Mouse (Mus musculus) limb, embryonic 14.5 days (tissue): Measurements from ENCODE around the gene H1foo. TPM values are rescaled to one million over a fixed set of nuclear protein-coding genes. Genes with fewer than 3 reads are reported as not detected.

Source experiments
- ATAC-seq: fragments of 200-750 bp; cut with Nextera tagmentation; 2 replicates; pipeline ENCODE4 v1.8.0; 2017; ENCODE audit warnings: low read depth, moderate number of reproducible peaks, moderate TSS enrichment; ENCODE audit not compliant: low FRiP score
- DNase-seq: peaks from one replicate; pipeline ENCODE4 v3.0.0-alpha.2; 2015; ENCODE audit warnings: low spot score
- H3K27ac ChIP-seq: fragments of 300-500 bp; sonication (generic); replicated peaks from 2 replicates; pipeline ENCODE4 v1.5.1; 2014; ENCODE audit warnings: low read depth, mild to moderate bottlenecking, low read length, moderate library complexity, mixed read lengths
- H3K27me3 ChIP-seq: fragments of 300-500 bp; sonication (generic); 2 replicates; pipeline ENCODE4 v1.6.1; 2014; ENCODE audit warnings: low read length, mixed read lengths; ENCODE audit not compliant: control insufficient read depth, insufficient read depth
- H3K36me3 ChIP-seq: fragments of 300-500 bp; sonication (generic); 2 replicates; pipeline ENCODE4 v1.6.1; 2014; ENCODE audit warnings: mild to moderate bottlenecking, low read length, moderate library complexity, mixed read lengths; ENCODE audit not compliant: control insufficient read depth, insufficient read depth
- H3K4me1 ChIP-seq: fragments of 300-500 bp; sonication (generic); 2 replicates; pipeline ENCODE4 v1.6.1; 2014; ENCODE audit warnings: antibody characterized with exemption, low read length, mixed read lengths; ENCODE audit not compliant: control insufficient read depth, insufficient read depth
- H3K4me2 ChIP-seq: fragments of 300-500 bp; sonication (generic); replicated peaks from 2 replicates; pipeline ENCODE4 v1.6.1; 2014; ENCODE audit warnings: low read depth, mild to moderate bottlenecking, low read length, moderate library complexity; ENCODE audit not compliant: severe bottlenecking
- H3K4me3 ChIP-seq: fragments of 300-500 bp; sonication (generic); replicated peaks from 2 replicates; pipeline ENCODE4 v1.5.1; 2014; ENCODE audit warnings: low read length
- H3K9ac ChIP-seq: fragments of 300-500 bp; sonication (generic); 2 replicates; pipeline ENCODE4 v1.6.1; 2014; ENCODE audit warnings: mild to moderate bottlenecking, low read depth, low read length, moderate library complexity; ENCODE audit not compliant: severe bottlenecking
- H3K9me3 ChIP-seq: fragments of 300-500 bp; sonication (generic); 2 replicates; pipeline ENCODE4 v1.6.1; 2016; ENCODE audit warnings: low read length; ENCODE audit not compliant: control insufficient read depth
- POLR2A ChIP-seq: fragments of 200-500 bp; IDR thresholded peaks from 2 replicates; pipeline ENCODE4 v1.8.0; 2012; ENCODE audit warnings: inconsistent platforms, mild to moderate bottlenecking, moderate library complexity, borderline replicate concordance; ENCODE audit not compliant: insufficient read depth, insufficient read length; ENCODE audit errors: extremely low read depth
- WGBS: fragments of 180-500 bp; shearing (Covaris S2); extraction: QIAGEN DNeasy Blood & Tissue Kit; methylation state at CpG from one replicate; pipeline ENCODE4 v1.1.7; 2014; 5-methylcytosine and 5-hydroxymethylcytosine counted together
- polyA plus RNA-seq, 2 experiments: library from polyadenylated mRNA; depleted of rRNA in 1 of 2; stranded (reverse) in 1 of 2; unstranded in 1 of 2; fragments of >200 nt; fragmentation: Nextera tagmentation in 1 of 2; extraction: Ambion mirVana in 1 of 2; gene quantifications; 2 replicates each; pipeline versions ENCODE4 v1.2.1 to v1.2.3; 2012 to 2014

H1foo gene
- polyA plus RNA-seq, 2 experiments, result not detected

DNA sequence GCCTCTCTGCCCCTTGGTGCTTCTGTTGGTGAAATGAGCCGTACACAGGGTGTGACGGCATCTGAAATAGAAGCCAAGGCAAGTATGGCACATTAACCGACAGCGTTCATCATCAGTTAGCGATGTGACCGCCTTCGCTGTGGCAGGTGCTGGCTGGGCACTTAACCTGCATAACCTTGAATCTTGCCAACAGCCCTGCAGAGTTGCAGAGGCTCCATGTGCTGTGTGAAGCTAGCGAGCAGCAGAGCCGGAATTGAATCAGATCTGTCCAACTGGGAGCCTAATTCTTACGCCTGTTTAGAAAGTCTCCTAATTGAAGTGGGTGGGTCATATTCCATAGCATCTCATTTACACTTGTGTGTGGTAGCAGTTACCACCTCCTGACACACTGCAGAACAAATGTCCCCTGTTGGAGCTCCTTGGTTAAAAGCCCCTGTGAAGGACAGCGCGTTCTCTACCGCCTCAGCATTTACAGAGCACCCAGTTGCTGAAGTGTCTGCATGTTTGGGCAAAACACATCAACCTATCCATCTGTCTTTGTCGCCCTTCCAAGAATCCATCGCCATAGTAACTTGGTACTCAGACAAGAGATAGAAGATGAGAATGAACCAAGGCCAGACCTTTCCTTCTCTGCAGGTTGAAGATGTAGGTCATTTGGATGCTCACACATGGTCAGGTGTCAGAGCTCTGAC, 30.1 kb upstream of the H1foo start:
- no peak for TF ChIP-seq POLR2A
- Histone ChIP-seq H3K4me2 (no peak overlapping the region), H3K4me3 (no peak overlapping the region), H3K27ac (no peak overlapping the region), H3K9ac (no peak overlapping the region), H3K36me3 (peaks cover 7% of the 10 kb centered on the region; the same call in 1 of the 2 replicates), H3K27me3 (no peaks in the 10 kb centered on the region), H3K4me1 (no peaks in the 10 kb centered on the region), H3K9me3 (no peaks in the 10 kb centered on the region)
- ATAC-seq, result no peak
- DNase-seq, result no peak
- WGBS, result 87% methylated on average over 15 of the region's 15 CpGs

DNA sequence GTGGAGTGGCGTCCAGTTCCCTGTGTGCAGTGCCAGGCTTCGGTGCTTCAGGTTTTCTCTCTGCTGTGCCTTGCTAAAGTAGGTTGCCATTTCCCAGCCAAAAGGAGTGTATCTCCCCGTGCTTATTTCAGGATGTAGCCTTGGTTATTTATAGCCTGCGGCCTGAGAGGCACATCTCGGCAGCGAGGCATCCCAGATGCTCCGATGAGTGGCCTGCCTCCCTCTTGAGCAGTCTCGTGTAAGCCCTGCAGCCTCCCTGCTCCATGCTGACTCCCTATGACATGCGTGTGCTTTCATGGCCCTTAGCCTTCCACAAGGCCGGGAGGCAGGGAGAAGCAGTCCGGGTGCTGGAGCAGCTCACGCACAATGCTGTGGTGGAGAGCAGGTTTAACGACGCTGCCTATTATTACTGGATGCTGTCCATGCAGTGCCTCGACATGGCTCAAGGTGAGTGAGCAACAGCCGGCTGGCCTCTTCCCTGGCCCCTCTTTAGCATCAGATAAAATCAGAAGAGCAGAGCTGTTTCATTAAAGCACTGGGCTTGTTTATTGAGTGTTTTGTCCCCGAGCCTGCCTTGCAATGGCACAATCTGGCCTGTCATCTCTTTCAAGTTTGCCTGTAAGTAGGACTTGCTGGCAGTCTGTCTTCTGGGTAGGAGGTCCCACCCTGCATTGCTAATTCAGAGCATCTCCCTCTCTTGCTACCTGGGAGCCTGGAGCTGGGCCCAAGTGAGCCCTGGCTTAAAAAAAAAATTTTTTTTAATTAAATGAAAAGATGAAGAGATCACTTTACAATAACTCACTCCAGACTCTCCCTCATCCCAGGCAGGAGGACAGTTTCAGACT, 28.9 kb upstream of the H1foo start:
- no peak for TF ChIP-seq POLR2A

DNA sequence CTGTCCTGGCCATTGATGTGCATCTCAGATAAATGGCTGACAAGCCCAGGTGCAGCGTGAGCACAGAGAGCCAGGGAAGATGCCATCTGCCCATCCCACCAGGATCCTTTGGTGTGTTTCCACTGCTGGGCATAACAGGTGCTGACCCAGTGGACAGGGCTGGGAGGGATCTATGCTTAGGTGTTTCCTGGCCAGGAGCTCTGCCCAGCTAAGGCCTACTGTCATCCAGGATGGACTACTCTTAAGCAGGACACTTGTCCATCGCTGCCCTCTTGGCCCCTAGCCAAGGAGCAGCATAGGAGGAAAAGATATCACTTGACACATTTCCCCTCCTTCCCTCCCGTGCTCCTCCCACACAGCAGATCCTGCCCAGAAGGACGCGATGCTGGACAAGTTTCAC, 28.1 kb upstream of the H1foo start:
- Histone ChIP-seq H3K4me2 (no peak overlapping the region), H3K9ac (no peak overlapping the region), H3K4me3 (no peak overlapping the region), H3K27ac (no peak overlapping the region), H3K36me3 (no peaks in the 10 kb centered on the region), H3K9me3 (no peaks in the 10 kb centered on the region), H3K4me1 (no peaks in the 10 kb centered on the region), H3K27me3 (no peaks in the 10 kb centered on the region)
- TF ChIP-seq POLR2A, result no peak
- DNase-seq, result no peak
- WGBS, result 90% methylated on average over 5 of the region's 5 CpGs
- ATAC-seq, result no peak

More for the DNA sequence above, 28.9 kb upstream of the H1foo start:
- ATAC-seq, result no peak
- H3K27ac ChIP-seq, result no peak overlapping the region
- no peak overlapping the region for H3K4me2 ChIP-seq
- no peak overlapping the region for H3K9ac ChIP-seq
- no peaks in the 10 kb centered on the region for H3K4me1 ChIP-seq
- no peak for DNase-seq
- no peaks in the 10 kb centered on the region for H3K9me3 ChIP-seq
- H3K36me3 ChIP-seq, result no peaks in the 10 kb centered on the region
- H3K27me3 ChIP-seq, result no peaks in the 10 kb centered on the region
- no peak overlapping the region for H3K4me3 ChIP-seq
- 46% methylated on average over 17 of the region's 17 CpGs for WGBS

DNA sequence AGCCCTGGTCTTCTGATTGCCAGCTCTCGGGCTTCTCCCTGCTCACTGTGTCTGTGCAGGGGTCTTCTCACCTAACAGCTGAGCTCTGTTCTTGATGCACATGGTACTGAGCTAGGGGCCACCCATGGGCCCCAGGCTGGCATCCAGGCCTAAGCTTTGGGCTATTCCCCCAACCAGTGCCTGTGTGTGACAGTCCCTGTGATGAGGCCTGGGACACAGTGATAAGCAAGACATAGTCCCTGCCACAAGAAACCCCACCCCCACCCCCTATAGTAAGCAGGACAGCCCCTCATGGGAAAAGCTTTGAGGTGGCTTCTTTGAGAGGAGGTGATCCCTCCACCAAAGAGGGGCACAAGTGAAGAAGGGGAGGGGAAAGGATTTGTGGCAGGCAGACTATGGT, 26.1 kb upstream of the H1foo start:
- Histone ChIP-seq H3K4me1 (no peaks in the 10 kb centered on the region), H3K9ac (no peak overlapping the region), H3K4me3 (no peak overlapping the region), H3K4me2 (no peak overlapping the region), H3K27ac (no peak overlapping the region), H3K9me3 (no peaks in the 10 kb centered on the region), H3K27me3 (no peaks in the 10 kb centered on the region), H3K36me3 (0 out of 2 replicates have a peak, but pooled peaks cover 2% of the 10 kb centered on the region)
- no peak for TF ChIP-seq POLR2A
- no peak for DNase-seq
- no peak for ATAC-seq
- WGBS, result 94% methylated on average over 1 of the region's 1 CpGs

DNA sequence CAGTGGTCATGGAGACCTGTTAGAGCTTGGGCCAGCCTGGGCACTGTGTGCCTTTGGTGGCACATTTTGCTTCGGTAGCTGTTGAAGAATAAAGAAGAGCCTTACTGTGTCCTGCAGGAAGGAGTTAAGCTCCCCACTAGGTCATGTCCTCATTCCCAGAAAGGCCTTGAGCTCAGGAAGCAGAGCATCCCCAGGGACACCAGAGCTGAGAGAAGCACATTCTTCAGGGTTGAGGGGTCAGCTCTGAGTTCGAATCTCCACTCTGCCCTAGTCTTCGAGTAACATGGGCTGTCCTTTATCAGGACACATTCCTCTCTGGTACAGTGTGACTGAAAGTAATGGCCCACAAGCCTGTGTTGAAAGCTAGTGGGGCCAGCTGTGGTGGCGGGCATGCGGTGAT, 24.9 kb upstream of the H1foo start:
- Histone ChIP-seq H3K27me3 (no peaks in the 10 kb centered on the region), H3K9me3 (no peaks in the 10 kb centered on the region), H3K4me1 (peaks cover 3% of the 10 kb centered on the region), H3K27ac (no peak overlapping the region), H3K36me3 (0 out of 2 replicates have a peak, but pooled peaks cover 8% of the 10 kb centered on the region), H3K9ac (no peak overlapping the region), H3K4me3 (no peak overlapping the region), H3K4me2 (no peak overlapping the region)
- no peak for TF ChIP-seq POLR2A
- DNase-seq (no peak), ATAC-seq (no peak)
- WGBS, result 93% methylated on average over 5 of the region's 5 CpGs
